Mouse (Mus musculus) small intestine, adult 2 months (tissue): ENCODE measurements around the gene Ptbp3. TPM values are rescaled to one million over a fixed set of nuclear protein-coding genes. Genes with fewer than 3 reads are reported as not detected.

ENCODE experiments used
- H3K27ac ChIP-seq: fragments of 200-500 bp; 2 replicates; pipeline ENCODE4 v1.5.1; 2012; ENCODE audit warnings: low read depth, low read length, control low read depth, inconsistent platforms; ENCODE audit not compliant: insufficient read depth
- H3K27me3 ChIP-seq: fragments of 200-500 bp; 2 replicates; pipeline ENCODE4 v1.6.1; 2012; ENCODE audit warnings: mild to moderate bottlenecking, moderate library complexity, low read length, inconsistent platforms; ENCODE audit not compliant: control insufficient read depth, insufficient read depth
- H3K36me3 ChIP-seq: fragments of 200-500 bp; 2 replicates; pipeline ENCODE4 v1.6.1; 2012; ENCODE audit warnings: mild to moderate bottlenecking, low read length, control low read depth, inconsistent platforms; ENCODE audit not compliant: control insufficient read depth, insufficient read depth
- H3K4me1 ChIP-seq: fragments of 200-500 bp; 2 replicates; pipeline ENCODE4 v1.6.1; 2012; ENCODE audit warnings: low read length, inconsistent platforms, mixed read lengths; ENCODE audit not compliant: control insufficient read depth, insufficient read depth, insufficient read length
- H3K4me3 ChIP-seq: fragments of 200-500 bp; 2 replicates; pipeline ENCODE4 v1.5.1; 2012; ENCODE audit warnings: low read depth, mild to moderate bottlenecking, control low read depth, inconsistent platforms, low read length, moderate library complexity
- CTCF ChIP-seq: fragments of 200-500 bp; IDR thresholded peaks from 2 replicates; pipeline ENCODE4 v1.5.1; 2012; ENCODE audit warnings: low read depth, mild to moderate bottlenecking, control low read depth, inconsistent platforms, low read length, moderate library complexity, mixed read lengths; ENCODE audit not compliant: insufficient replicate concordance, insufficient read length; ENCODE audit errors: extremely low read depth
- POLR2A ChIP-seq: fragments of 200-500 bp; IDR thresholded peaks from 2 replicates; pipeline ENCODE4 v1.6.1; 2012; ENCODE audit warnings: low read depth, mild to moderate bottlenecking, control low read depth, inconsistent platforms, low read length, moderate library complexity
- WGBS: fragments of 180-500 bp; shearing (Covaris S2); methylation state at CpG from one replicate; pipeline ENCODE4 v1.1.7; 2018; 5-methylcytosine and 5-hydroxymethylcytosine counted together
- polyA plus RNA-seq: library from polyadenylated mRNA; depleted of rRNA; stranded (reverse); fragments of >200 nt; gene quantifications from 2 replicates; pipeline ENCODE4 v1.2.3, GENCODE M21; 2012; rRNA removed

Gene Ptbp3
- polyA plus RNA-seq = 20.1 and 45.8 TPM in 2 replicates

- 1% methylated on average over 79 of the region's 83 CpGs for WGBS
- TF ChIP-seq CTCF (no peak), POLR2A (peak; percentile 82)
Measured at GRCm38 (mm10) chr4:59549175-59549976, at the start of gene Ptbp3. TSS of gene Ptbp3 (minus strand) at chr4:59549364.

GRCm38 (mm10) chr4:59596556-59596955 lies 47.4 kb upstream of the Ptbp3 start:
- WGBS = 80% methylated on average over 2 of the region's 2 CpGs
- Histone ChIP-seq H3K4me1 (no peaks in the 10 kb centered on the region), H3K27ac (no peak overlapping the region; the same call in 1 of the 2 replicates), H3K36me3 (peaks cover 11% of the 10 kb centered on the region), H3K27me3 (no peaks in the 10 kb centered on the region), H3K4me3 (no peak overlapping the region)
- no peak for TF ChIP-seq POLR2A
- TF ChIP-seq CTCF = no peak

More at GRCm38 (mm10) chr4:59549175-59549976, at the start of gene Ptbp3:
- H3K36me3 ChIP-seq = no peaks in the 10 kb centered on the region
- peak within 1 kb of the TSS; percentile 98 for H3K27ac ChIP-seq
- H3K4me1 ChIP-seq = peaks cover 10% of the 10 kb centered on the region; the same call in 1 of the 2 replicates
- H3K4me3 ChIP-seq = peak within 1 kb of the TSS; percentile 85
- H3K27me3 ChIP-seq = no peaks in the 10 kb centered on the region

GRCm38 (mm10) chr4:59594614-59595013 lies 45.5 kb upstream of the Ptbp3 start:
- no peaks in the 10 kb centered on the region for H3K27me3 ChIP-seq
- no peak overlapping the region for H3K4me3 ChIP-seq
- H3K27ac ChIP-seq = no peak overlapping the region
- TF ChIP-seq POLR2A (no peak), CTCF (no peak)
- H3K4me1 ChIP-seq = no peaks in the 10 kb centered on the region
- H3K36me3 ChIP-seq = peaks cover 11% of the 10 kb centered on the region
- 66% methylated on average over 2 of the region's 2 CpGs for WGBS

- WGBS = 96% methylated on average over 1 of the region's 1 CpGs
- no peaks in the 10 kb centered on the region for H3K27me3 ChIP-seq
- no peaks in the 10 kb centered on the region for H3K36me3 ChIP-seq
- H3K4me1 ChIP-seq = no peaks in the 10 kb centered on the region
- no peak overlapping the region for H3K27ac ChIP-seq
- H3K4me3 ChIP-seq = no peak overlapping the region
- TF ChIP-seq CTCF = no peak
- no peak for TF ChIP-seq POLR2A
Measured at GRCm38 (mm10) chr4:59587872-59588226, 38.7 kb upstream of the Ptbp3 start.

- H3K27me3 ChIP-seq = no peaks in the 10 kb centered on the region
- no peak for TF ChIP-seq CTCF
- no peak for TF ChIP-seq POLR2A
- no peak overlapping the region for H3K4me3 ChIP-seq
- no peaks in the 10 kb centered on the region for H3K4me1 ChIP-seq
- 80% methylated on average over 2 of the region's 2 CpGs for WGBS
- H3K36me3 ChIP-seq = no peaks in the 10 kb centered on the region
- no peak overlapping the region for H3K27ac ChIP-seq
Measured at GRCm38 (mm10) chr4:59587215-59587871, 38.2 kb upstream of the Ptbp3 start.

GRCm38 (mm10) chr4:59585097-59585496 lies 35.9 kb upstream of the Ptbp3 start:
- TF ChIP-seq POLR2A (no peak), CTCF (no peak)
- Histone ChIP-seq H3K4me3 (no peak overlapping the region), H3K4me1 (peaks cover 6% of the 10 kb centered on the region; the same call in 1 of the 2 replicates), H3K27me3 (no peaks in the 10 kb centered on the region), H3K27ac (no peak overlapping the region), H3K36me3 (no peaks in the 10 kb centered on the region)
- 35% methylated on average over 5 of the region's 5 CpGs for WGBS

GRCm38 (mm10) chr4:59582186-59582585 lies 33.0 kb upstream of the Ptbp3 start:
- 11% methylated on average over 6 of the region's 6 CpGs for WGBS
- H3K27me3 ChIP-seq = no peaks in the 10 kb centered on the region

More at GRCm38 (mm10) chr4:59582186-59582585, 33.0 kb upstream of the Ptbp3 start:
- Histone ChIP-seq H3K4me1 (peaks cover 6% of the 10 kb centered on the region; the same call in 1 of the 2 replicates), H3K4me3 (no peak overlapping the region; the same call in 1 of the 2 replicates), H3K27ac (no peak overlapping the region), H3K36me3 (no peaks in the 10 kb centered on the region)
- TF ChIP-seq CTCF (no peak), POLR2A (no peak)
